Mouse (Mus musculus) forebrain, postnatal 0 days (tissue): ENCODE measurements at regions not wholly inside any gene's neighbourhood (a gene's known extent, or its start where the extent isn't known, plus 50 kb on each side); places are given as distances from the start of the nearest gene placed in this dataset.

Source experiments
- ATAC-seq: fragments of 200-750 bp; cut with Nextera tagmentation; 2 replicates; pipeline ENCODE4 v1.8.0; 2017; ENCODE audit warnings: mild to moderate bottlenecking, moderate library complexity
- DNase-seq: peaks from one replicate; pipeline ENCODE4 v3.0.0-alpha.2; 2015
- H3K27ac ChIP-seq: fragments of 300-500 bp; sonication (generic); 2 replicates; pipeline ENCODE4 v1.5.1; 2014; ENCODE audit warnings: low read depth, mild to moderate bottlenecking, antibody characterized with exemption, low read length, moderate library complexity, mixed read lengths
- H3K27me3 ChIP-seq: fragments of 300-500 bp; sonication (generic); 2 replicates; pipeline ENCODE4 v1.6.1; 2014; ENCODE audit warnings: mild to moderate bottlenecking, low read length, mixed read lengths; ENCODE audit not compliant: insufficient read depth
- H3K36me3 ChIP-seq: fragments of 300-500 bp; sonication (generic); 2 replicates; pipeline ENCODE4 v1.6.1; 2014; ENCODE audit warnings: mild to moderate bottlenecking, moderate library complexity; ENCODE audit not compliant: insufficient read depth
- H3K4me1 ChIP-seq: fragments of 300-500 bp; sonication (generic); 2 replicates; pipeline ENCODE4 v1.6.1; 2014; ENCODE audit warnings: antibody characterized with exemption; ENCODE audit not compliant: insufficient read depth
- H3K4me2 ChIP-seq: fragments of 300-500 bp; sonication (generic); 2 replicates; pipeline ENCODE4 v1.6.1; 2014; ENCODE audit warnings: low read depth, mild to moderate bottlenecking, moderate library complexity
- H3K4me3 ChIP-seq: fragments of 300-500 bp; sonication (generic); 2 replicates; pipeline ENCODE4 v1.5.1; 2014; ENCODE audit warnings: low read depth, low read length, mixed read lengths
- H3K9ac ChIP-seq: fragments of 300-500 bp; sonication (generic); 2 replicates; pipeline ENCODE4 v1.6.1; 2014; ENCODE audit warnings: mild to moderate bottlenecking
- H3K9me3 ChIP-seq: fragments of 300-500 bp; sonication (generic); 2 replicates; pipeline ENCODE4 v1.6.1; 2016; ENCODE audit warnings: low read length
- CTCF ChIP-seq: sonication (generic); IDR thresholded peaks from 2 replicates; pipeline ENCODE4 v1.5.1; 2016; ENCODE audit warnings: antibody characterized with exemption, control low read depth, low read depth
- WGBS: fragments of 180-500 bp; shearing (Covaris S2); extraction: QIAGEN DNeasy Blood & Tissue Kit; methylation state at CpG from one replicate; pipeline ENCODE4 v1.1.7; 2014; 5-methylcytosine and 5-hydroxymethylcytosine counted together

DNA sequence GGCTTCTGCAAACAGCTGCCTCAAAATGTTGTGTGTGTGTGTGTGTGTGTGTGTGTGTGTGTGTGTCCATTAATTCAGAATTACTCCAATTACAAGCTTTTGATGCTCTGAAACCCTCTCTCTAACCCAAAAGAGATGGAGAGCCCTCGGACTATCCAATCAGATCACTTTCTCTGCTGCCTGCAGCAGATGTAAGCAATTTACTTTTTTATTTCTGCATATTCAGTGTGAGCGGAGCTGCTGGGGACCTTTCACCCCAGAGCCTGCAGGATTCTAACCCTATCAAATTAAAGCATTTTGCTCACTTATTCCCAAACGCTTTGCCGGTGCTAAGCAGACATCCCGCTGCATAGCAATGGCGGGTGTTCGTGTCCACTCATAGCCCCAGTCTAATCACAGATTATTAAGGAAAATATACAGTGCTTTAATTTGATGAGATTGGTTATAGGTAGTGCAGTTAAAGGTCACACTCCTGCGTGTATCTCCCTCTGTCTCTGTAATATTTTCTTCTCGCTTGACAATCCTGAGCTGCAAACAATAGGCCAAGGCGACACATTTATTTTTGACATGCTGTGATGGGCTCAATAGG lies 234.0 kb upstream of the Arrdc4 start:
- ATAC-seq (no peak), DNase-seq (no peak)
- WGBS, result 61% methylated on average over 10 of the region's 10 CpGs
- Histone ChIP-seq H3K27me3 (no peaks in the 10 kb centered on the region), H3K9ac (no peak overlapping the region), H3K9me3 (no peaks in the 10 kb centered on the region), H3K36me3 (no peaks in the 10 kb centered on the region), H3K27ac (no peak overlapping the region), H3K4me2 (no peak overlapping the region), H3K4me3 (no peak overlapping the region), H3K4me1 (no peaks in the 10 kb centered on the region)
- TF ChIP-seq CTCF, result no peak

DNA sequence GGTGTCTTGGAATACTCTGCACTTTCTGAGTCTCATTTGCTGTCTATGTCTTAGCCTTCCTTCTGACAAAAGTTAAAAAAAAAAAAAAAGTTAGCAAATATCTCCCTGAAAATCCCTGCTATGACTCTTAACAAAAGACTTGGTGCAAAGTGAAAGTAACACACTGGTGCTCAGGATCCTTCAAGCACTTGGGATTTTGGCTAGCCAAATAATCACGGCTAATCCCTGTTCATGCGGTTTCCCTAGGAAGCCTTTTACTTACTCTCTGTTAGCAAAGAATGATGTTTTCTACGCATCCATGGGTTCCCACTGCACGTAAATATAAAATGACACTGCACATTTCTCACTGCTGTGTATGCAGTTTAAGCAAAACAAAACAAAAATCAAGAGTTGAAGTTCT lies 229.5 kb upstream of the Arrdc4 start:
- no peak overlapping the region for H3K4me2 ChIP-seq
- no peak for TF ChIP-seq CTCF
- WGBS, result 23% methylated on average over 4 of the region's 4 CpGs
- H3K4me1 ChIP-seq, result no peaks in the 10 kb centered on the region
- no peak overlapping the region for H3K27ac ChIP-seq
- DNase-seq (no peak), ATAC-seq (no peak)
- no peak overlapping the region for H3K4me3 ChIP-seq
- H3K36me3 ChIP-seq, result no peaks in the 10 kb centered on the region
- H3K9ac ChIP-seq, result no peak overlapping the region
- H3K9me3 ChIP-seq, result no peaks in the 10 kb centered on the region
- H3K27me3 ChIP-seq, result no peaks in the 10 kb centered on the region

DNA sequence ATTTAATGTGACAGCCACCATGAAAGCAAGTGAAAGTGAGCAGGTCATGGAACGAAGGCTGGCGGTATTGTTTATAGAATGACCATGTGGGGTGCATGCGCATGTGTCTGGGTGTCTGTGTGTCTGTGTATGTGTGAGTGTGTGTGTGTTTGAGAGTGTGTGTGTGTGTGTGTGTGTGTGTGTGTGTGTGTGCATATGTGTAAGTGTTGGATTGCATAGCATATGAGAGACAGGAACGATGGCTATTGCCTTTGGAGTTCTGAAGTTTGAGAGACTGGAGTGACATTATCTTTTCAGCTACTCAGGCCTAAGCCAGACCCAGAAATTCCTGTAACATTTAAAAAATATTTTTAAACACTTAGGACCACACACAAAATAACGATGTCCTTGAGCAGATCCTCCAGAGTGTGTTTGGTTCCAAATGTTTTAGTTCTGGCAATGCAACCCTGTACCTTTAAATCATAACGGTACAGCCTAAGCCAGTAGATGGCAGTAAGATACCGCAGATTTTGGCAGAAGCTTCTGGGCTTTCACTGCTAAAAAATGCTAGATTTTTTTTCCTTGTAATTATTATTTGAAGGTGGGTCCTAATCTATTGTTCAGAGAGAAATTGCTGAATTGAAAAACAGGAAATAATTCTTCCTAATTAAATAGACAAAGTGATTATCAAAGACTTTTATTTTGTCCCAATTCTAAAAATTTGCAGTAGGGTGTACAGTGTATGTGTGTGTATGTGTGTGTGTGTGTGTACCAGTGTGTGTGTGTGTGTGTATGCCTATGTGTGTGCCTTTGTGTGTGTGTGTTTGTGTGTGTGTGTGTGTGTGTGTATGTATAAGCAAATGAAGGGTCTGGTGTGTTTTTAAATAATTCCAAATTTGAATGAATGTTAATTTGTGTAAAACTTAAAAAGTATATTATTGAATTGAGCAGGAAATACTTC lies 228.0 kb upstream of the Arrdc4 start:
- peak; percentile 88 for ATAC-seq
- peak; percentile 89 for DNase-seq
- TF ChIP-seq CTCF, result peak; percentile 82

DNA sequence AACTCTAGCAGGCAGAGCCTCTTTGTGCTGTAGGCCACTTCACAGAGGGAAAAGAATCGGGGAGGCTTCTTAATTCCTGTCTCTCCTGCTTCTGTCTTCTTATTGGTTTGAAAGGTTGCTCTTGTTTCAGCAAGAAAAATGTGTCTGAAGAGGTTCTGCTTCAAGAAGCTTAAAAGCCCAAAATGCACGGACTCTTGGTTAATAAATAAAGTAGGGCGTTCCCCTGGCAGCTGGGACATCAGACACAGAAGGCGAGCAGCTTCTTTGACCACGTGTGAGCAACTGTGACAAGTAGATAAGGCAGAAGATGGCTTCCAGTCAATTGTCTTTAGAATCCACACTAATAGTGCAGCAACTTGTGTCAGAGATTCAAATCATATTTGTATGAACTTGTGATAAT lies 226.9 kb upstream of the Arrdc4 start:
- H3K36me3 ChIP-seq, result no peaks in the 10 kb centered on the region
- no peak for ATAC-seq
- no peak overlapping the region for H3K4me2 ChIP-seq
- H3K27ac ChIP-seq, result no peak overlapping the region
- no peak overlapping the region for H3K4me3 ChIP-seq
- H3K4me1 ChIP-seq, result no peaks in the 10 kb centered on the region
- no peaks in the 10 kb centered on the region for H3K9me3 ChIP-seq
- H3K27me3 ChIP-seq, result no peaks in the 10 kb centered on the region
- TF ChIP-seq CTCF, result no peak
- no peak overlapping the region for H3K9ac ChIP-seq
- DNase-seq, result no peak
- WGBS, result 60% methylated on average over 5 of the region's 5 CpGs

More for the DNA sequence above, 228.0 kb upstream of the Arrdc4 start:
- H3K9me3 ChIP-seq, result no peaks in the 10 kb centered on the region
- H3K4me2 ChIP-seq, result no peak overlapping the region
- H3K9ac ChIP-seq, result no peak overlapping the region
- no peak overlapping the region for H3K4me3 ChIP-seq
- H3K4me1 ChIP-seq, result no peaks in the 10 kb centered on the region
- 52% methylated on average over 7 of the region's 7 CpGs for WGBS
- no peaks in the 10 kb centered on the region for H3K27me3 ChIP-seq
- H3K27ac ChIP-seq, result no peak overlapping the region
- no peaks in the 10 kb centered on the region for H3K36me3 ChIP-seq

DNA sequence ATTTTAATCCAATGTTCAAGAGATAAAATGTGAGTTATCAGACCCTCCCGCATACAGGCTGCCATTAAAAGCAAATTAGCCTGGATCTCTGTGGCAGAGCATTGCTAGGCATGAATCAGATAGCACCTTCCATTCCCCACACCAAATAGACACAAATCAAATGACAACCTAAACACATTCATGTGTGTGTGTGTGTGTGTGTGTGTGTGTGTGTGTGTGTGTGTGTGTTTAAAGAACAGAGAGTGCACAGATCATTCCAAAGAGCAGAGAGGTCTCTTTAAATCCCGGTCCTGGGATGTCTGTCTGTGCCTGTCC lies 226.5 kb upstream of the Arrdc4 start:
- no peak overlapping the region for H3K27ac ChIP-seq
- ATAC-seq, result no peak
- no peaks in the 10 kb centered on the region for H3K27me3 ChIP-seq
- H3K4me1 ChIP-seq, result no peaks in the 10 kb centered on the region
- no peak for DNase-seq
- no peaks in the 10 kb centered on the region for H3K36me3 ChIP-seq
- no peak overlapping the region for H3K4me2 ChIP-seq
- no peak overlapping the region for H3K9ac ChIP-seq
- no peak overlapping the region for H3K4me3 ChIP-seq
- no peaks in the 10 kb centered on the region for H3K9me3 ChIP-seq
- WGBS, result 83% methylated on average over 2 of the region's 2 CpGs
- TF ChIP-seq CTCF, result no peak

DNA sequence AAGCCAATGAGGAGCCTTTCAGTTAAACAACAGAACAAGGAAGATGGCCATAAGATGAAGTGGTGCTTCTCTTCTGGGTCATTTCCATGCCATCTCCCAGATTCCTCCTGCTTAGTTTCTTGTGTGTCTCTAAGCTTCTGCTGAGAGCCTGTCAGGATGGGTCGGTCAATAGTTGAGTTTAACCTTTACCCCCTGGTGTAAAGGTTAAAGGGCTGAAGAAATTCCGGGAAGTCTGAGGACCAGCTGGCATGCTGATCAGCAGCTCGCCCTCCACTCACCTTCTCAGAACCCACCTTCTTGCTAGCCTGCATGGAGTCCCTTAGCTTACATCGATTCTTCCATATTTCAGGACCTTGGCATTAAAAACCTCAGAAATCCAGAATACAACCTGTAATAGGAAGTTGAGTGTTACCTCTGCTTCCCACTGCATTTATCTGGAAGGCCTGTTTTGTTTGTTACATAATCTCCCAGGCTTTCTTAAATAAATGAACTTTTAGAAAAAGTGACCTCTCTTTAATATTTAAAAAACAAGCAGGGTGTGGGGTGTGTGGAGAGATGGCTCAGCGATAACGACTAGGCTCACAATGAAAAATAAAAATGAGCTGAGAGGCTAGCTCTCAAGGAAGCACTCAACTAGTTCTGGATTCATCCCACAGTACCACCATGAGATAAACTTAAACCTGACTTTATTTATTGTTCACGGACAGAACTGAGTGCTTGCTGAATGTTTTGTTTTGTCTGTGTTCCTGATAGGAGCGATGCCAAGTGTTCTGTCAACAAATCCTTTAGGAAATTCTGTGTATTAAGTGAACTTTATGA lies 225.9 kb upstream of the Arrdc4 start:
- DNase-seq, result no peak
- no peak for ATAC-seq
- WGBS, result 79% methylated on average over 8 of the region's 8 CpGs
- no peak overlapping the region for H3K9ac ChIP-seq
- H3K4me1 ChIP-seq, result no peaks in the 10 kb centered on the region
- H3K9me3 ChIP-seq, result no peaks in the 10 kb centered on the region
- no peaks in the 10 kb centered on the region for H3K27me3 ChIP-seq
- TF ChIP-seq CTCF, result no peak
- H3K4me2 ChIP-seq, result no peak overlapping the region
- no peak overlapping the region for H3K4me3 ChIP-seq
- H3K36me3 ChIP-seq, result no peaks in the 10 kb centered on the region
- H3K27ac ChIP-seq, result no peak overlapping the region
